Mouse (Mus musculus) hindbrain, postnatal 0 days (tissue): ENCODE results near the gene Ccnb1ip1. TPM values are rescaled to one million over a fixed set of nuclear protein-coding genes. Genes with fewer than 3 reads are reported as not detected.
A peak's percentile ranks its signal among the peaks of the same experiment; 100 is the strongest.

ENCODE experiments used
- ATAC-seq: fragments of 200-750 bp; cut with Nextera tagmentation; 2 replicates; pipeline ENCODE4 v1.8.0; 2017; ENCODE audit warnings: mild to moderate bottlenecking, moderate TSS enrichment, moderate library complexity
- DNase-seq: peaks from one replicate; pipeline ENCODE4 v3.0.0-alpha.2; 2015; ENCODE audit warnings: low spot score
- H3K27ac ChIP-seq: fragments of 300-500 bp; sonication (generic); 2 replicates; pipeline ENCODE4 v1.5.1; 2014; ENCODE audit warnings: mild to moderate bottlenecking
- H3K27me3 ChIP-seq: fragments of 300-500 bp; sonication (generic); 2 replicates; pipeline ENCODE4 v1.6.1; 2014; ENCODE audit warnings: low read length, mixed read lengths; ENCODE audit not compliant: insufficient read depth
- H3K36me3 ChIP-seq: fragments of 300-500 bp; sonication (generic); 2 replicates; pipeline ENCODE4 v1.6.1; 2014; ENCODE audit warnings: low read length, mixed read lengths; ENCODE audit not compliant: insufficient read depth
- H3K4me1 ChIP-seq: fragments of 300-500 bp; sonication (generic); 2 replicates; pipeline ENCODE4 v1.6.1; 2014; ENCODE audit warnings: antibody characterized with exemption, low read length, mixed read lengths; ENCODE audit not compliant: insufficient read depth
- H3K4me2 ChIP-seq: fragments of 300-500 bp; sonication (generic); 2 replicates; pipeline ENCODE4 v1.6.1; 2014; ENCODE audit warnings: low read depth, mild to moderate bottlenecking, low read length, moderate library complexity, mixed read lengths
- H3K4me3 ChIP-seq: fragments of 300-500 bp; sonication (generic); 2 replicates; pipeline ENCODE4 v1.5.1; 2014; ENCODE audit warnings: low read length
- H3K9ac ChIP-seq: fragments of 300-500 bp; sonication (generic); replicated peaks from 2 replicates; pipeline ENCODE4 v1.6.1; 2014; ENCODE audit warnings: mild to moderate bottlenecking, low read length, moderate library complexity, mixed read lengths
- H3K9me3 ChIP-seq: fragments of 300-500 bp; sonication (generic); 2 replicates; pipeline ENCODE4 v1.6.1; 2016; ENCODE audit warnings: low read length, mixed read lengths
- CTCF ChIP-seq: IDR thresholded peaks from 2 replicates; pipeline ENCODE4 v1.5.1; 2016; ENCODE audit warnings: antibody characterized with exemption, control low read depth, low read depth
- WGBS: fragments of 180-500 bp; shearing (Covaris S2); extraction: QIAGEN DNeasy Blood & Tissue Kit; methylation state at CpG from one replicate; pipeline ENCODE4 v1.1.7; 2014; 5-methylcytosine and 5-hydroxymethylcytosine counted together
- polyA plus RNA-seq: library from polyadenylated mRNA; unstranded; fragments of >200 nt; fragmentation: Nextera tagmentation; extraction: Ambion mirVana; gene quantifications from 2 replicates; pipeline ENCODE4 v1.2.1, GENCODE M21; 2015
- total RNA-seq: library from RNA; depleted of rRNA; stranded (reverse); fragments of >200 nt; gene quantifications from 2 replicates; pipeline ENCODE4 v1.2.3, GENCODE M21; 2014

Gene Ccnb1ip1
- total and polyA plus RNA-seq, 2 experiments from 2014 or later = 0.09 TPM; not detected in 1

GRCm38 (mm10) chr14:50799502-50800259 is 7.9 kb downstream of the Ccnb1ip1 start:
- Histone ChIP-seq H3K27me3 (no peaks in the 10 kb centered on the region), H3K4me3 (no peak overlapping the region), H3K9me3 (no peaks in the 10 kb centered on the region), H3K36me3 (no peaks in the 10 kb centered on the region), H3K4me1 (no peaks in the 10 kb centered on the region), H3K4me2 (no peak overlapping the region), H3K9ac (no peak overlapping the region), H3K27ac (no peak overlapping the region)
- 0% methylated on average over 3 of the region's 3 CpGs for WGBS
- peak; percentile 85 for DNase-seq
- peak; percentile 56; the same call in 1 of the 2 replicates for ATAC-seq
- TF ChIP-seq CTCF = peak; percentile 63

GRCm38 (mm10) chr14:50798512-50798911 is 9.0 kb downstream of the Ccnb1ip1 start:
- DNase-seq (peak; percentile 16), ATAC-seq (no peak)

GRCm38 (mm10) chr14:50796464-50796863 is 11.1 kb downstream of the Ccnb1ip1 start:
- Histone ChIP-seq H3K4me1 (no peaks in the 10 kb centered on the region), H3K4me3 (no peak overlapping the region), H3K27ac (no peak overlapping the region), H3K9me3 (no peaks in the 10 kb centered on the region), H3K9ac (no peak overlapping the region), H3K27me3 (no peaks in the 10 kb centered on the region), H3K4me2 (no peak overlapping the region), H3K36me3 (no peaks in the 10 kb centered on the region)
- no peak for TF ChIP-seq CTCF
- ATAC-seq = no peak
- DNase-seq = no peak
- WGBS = 83% methylated on average over 1 of the region's 1 CpGs

More at GRCm38 (mm10) chr14:50798512-50798911, 9.0 kb downstream of the Ccnb1ip1 start:
- H3K27me3 ChIP-seq = no peaks in the 10 kb centered on the region
- no peaks in the 10 kb centered on the region for H3K4me1 ChIP-seq
- H3K9ac ChIP-seq = no peak overlapping the region
- peak; percentile 58 for TF ChIP-seq CTCF
- H3K4me3 ChIP-seq = no peak overlapping the region
- 63% methylated on average over 2 of the region's 2 CpGs for whole genome bisulfite sequencing
- no peaks in the 10 kb centered on the region for H3K9me3 ChIP-seq
- no peak overlapping the region for H3K4me2 ChIP-seq
- H3K36me3 ChIP-seq = no peaks in the 10 kb centered on the region
- no peak overlapping the region for H3K27ac ChIP-seq

- TF ChIP-seq CTCF = no peak
These were observed 11.6 kb downstream of the Ccnb1ip1 start for GRCm38 (mm10) chr14:50795965-50796364.

GRCm38 (mm10) chr14:50795261-50795935 is 12.1 kb downstream of the Ccnb1ip1 start:
- Histone ChIP-seq H3K4me3 (no peak overlapping the region), H3K27ac (no peak overlapping the region), H3K4me1 (no peaks in the 10 kb centered on the region), H3K36me3 (no peaks in the 10 kb centered on the region), H3K9ac (no peak overlapping the region), H3K9me3 (no peaks in the 10 kb centered on the region), H3K4me2 (no peak overlapping the region), H3K27me3 (no peaks in the 10 kb centered on the region)
- DNase-seq (no peak), ATAC-seq (no peak)
- no peak for TF ChIP-seq CTCF
- 92% methylated on average over 24 of the region's 24 CpGs for WGBS

More at GRCm38 (mm10) chr14:50795965-50796364, 11.6 kb downstream of the Ccnb1ip1 start:
- 87% methylated on average over 4 of the region's 4 CpGs for WGBS
- no peaks in the 10 kb centered on the region for H3K36me3 ChIP-seq
- ATAC-seq (no peak), DNase-seq (no peak)
- H3K27ac ChIP-seq = no peak overlapping the region
- no peak overlapping the region for H3K4me2 ChIP-seq
- H3K27me3 ChIP-seq = no peaks in the 10 kb centered on the region
- H3K9me3 ChIP-seq = no peaks in the 10 kb centered on the region
- H3K9ac ChIP-seq = no peak overlapping the region
- H3K4me1 ChIP-seq = no peaks in the 10 kb centered on the region
- H3K4me3 ChIP-seq = no peak overlapping the region

- Histone ChIP-seq H3K9ac (no peak overlapping the region), H3K27me3 (no peaks in the 10 kb centered on the region), H3K4me1 (0 out of 2 replicates have a peak, but pooled peaks cover 6% of the 10 kb centered on the region), H3K4me3 (no peak overlapping the region), H3K9me3 (no peaks in the 10 kb centered on the region), H3K4me2 (no peak overlapping the region), H3K36me3 (no peaks in the 10 kb centered on the region), H3K27ac (no peak overlapping the region)
- ATAC-seq = no peak
- DNase-seq = peak; percentile 51
- TF ChIP-seq CTCF = peak; percentile 56
- 9% methylated on average over 2 of the region's 2 CpGs for WGBS
These were observed 19.4 kb downstream of the Ccnb1ip1 start for GRCm38 (mm10) chr14:50788157-50788556.
